Mouse (Mus musculus) liver, embryonic 14.5 days (tissue): ENCODE measurements around the gene Serpinh1.

Experiments
- CTCF ChIP-seq: IDR thresholded peaks from 2 replicates; pipeline ENCODE4 v1.5.1; 2016; ENCODE audit warnings: antibody characterized with exemption, low read depth, control low read depth
- EP300 ChIP-seq: IDR thresholded peaks from 2 replicates; pipeline ENCODE4 v1.6.1; 2016; ENCODE audit warnings: antibody characterized with exemption, low read depth

DNA sequence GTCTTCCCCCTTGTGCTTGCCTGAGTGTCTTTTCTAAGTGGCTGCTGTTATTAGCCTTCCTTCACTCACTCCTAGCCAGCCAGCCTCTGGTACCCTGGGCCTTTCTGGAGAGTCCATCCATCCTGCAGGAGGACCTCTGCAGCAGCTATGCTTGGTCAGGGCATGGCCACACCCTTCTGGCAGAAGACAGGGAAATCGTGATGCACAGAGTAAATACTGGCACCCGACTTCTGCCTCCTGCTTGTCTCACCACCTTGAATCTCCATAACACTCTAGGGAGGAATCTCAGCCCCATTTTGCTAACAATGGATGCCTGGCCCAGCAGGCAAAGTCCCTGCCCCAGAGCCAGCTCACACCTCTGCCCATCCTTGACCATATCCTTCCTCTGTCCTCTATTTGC lies 39.7 kb upstream of the Serpinh1 start:
- TF ChIP-seq CTCF (no peak), EP300 (no peak)
